18 mouse cellular contexts compared by ENCODE assay signal in the genomic region with DNA sequence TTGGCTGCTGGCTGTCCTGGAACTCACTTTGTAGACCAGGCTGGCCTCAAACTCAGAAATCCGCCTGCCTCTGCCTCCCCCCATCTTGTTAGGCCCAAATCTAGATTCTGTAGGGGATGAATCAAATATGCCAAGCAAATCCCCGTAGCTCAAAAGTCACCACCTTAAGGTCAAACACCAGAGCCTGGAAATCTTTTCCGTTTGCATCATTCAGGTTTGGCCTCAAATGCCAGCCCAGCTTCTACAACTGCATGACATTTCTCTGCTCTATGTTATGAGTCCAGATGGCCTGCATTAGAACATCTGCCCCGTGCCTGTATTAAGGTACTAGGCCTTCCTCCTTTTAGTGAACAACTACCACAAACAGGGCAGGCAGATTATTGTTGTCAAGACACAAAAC. TPM values are rescaled to one million over a fixed set of nuclear protein-coding genes. Genes with fewer than 3 reads are reported as not detected.
A peak's percentile ranks its signal among the peaks of the same experiment; 100 is the strongest.
DNase-seq lines count a peak whose midpoint lies in the region; ATAC-seq and TF ChIP-seq lines count a peak whose summit lies in the region.
"Had no signal": no experiment of that assay in that cellular context is flagged by ENCODE, and none has a peak within 500 bp of the region (broad histone marks: within the 10 kb centered on the region; RNA-seq: fewer than 3 reads in every experiment).

No protein-coding gene starts in this region.

- no peak overlapping the region for H3K4me3 ChIP-seq in heart, embryonic 13.5 days
- no peak overlapping the region for H3K4me3 ChIP-seq in lung, postnatal 0 days (ENCODE audit: low read depth, low read length)
- H3K4me3 ChIP-seq in embryonic facial prominence, embryonic 13.5 days: peak overlapping the region; percentile 72
- H3K4me3 ChIP-seq in stomach, embryonic 16.5 days (replicated peaks; ENCODE audit: low read length): no peak overlapping the region
- H3K4me3 ChIP-seq: hindbrain, embryonic 12.5 days; layer of hippocampus, adult 2 months had no signal

- intact Hi-C loops in heart, postnatal 36 days (cut with DNase I): loop anchor here (10.0 kb wide), 1 partner anchor 837 kb away; the partner anchor contains the start of gene Papss1

- H3K4me1 ChIP-seq in heart, embryonic 13.5 days: peaks cover 29% of the 10 kb centered on the region
- H3K4me1 ChIP-seq in lung, postnatal 0 days (ENCODE audit: insufficient read depth, low read depth, low read length): no peaks in the 10 kb centered on the region
- H3K4me1 ChIP-seq in embryonic facial prominence, embryonic 13.5 days: peaks cover 46% of the 10 kb centered on the region
- peaks cover 11% of the 10 kb centered on the region for H3K4me1 ChIP-seq in stomach, embryonic 16.5 days (ENCODE audit: control insufficient read depth, insufficient read depth, low read length)

- peak overlapping the region; percentile 99; the same call in 1 of the 2 replicates for H3K9ac ChIP-seq in heart, embryonic 13.5 days
- H3K9ac ChIP-seq in lung, postnatal 0 days (replicated peaks; ENCODE audit: low read depth): 0 out of 2 replicates have a peak overlapping the region, but pooled peaks have one; percentile 5
- peak overlapping the region; percentile 93; the same call in 1 of the 2 replicates for H3K9ac ChIP-seq in embryonic facial prominence, embryonic 13.5 days
- peak overlapping the region; percentile 33; the same call in 1 of the 2 replicates for H3K9ac ChIP-seq in stomach, embryonic 16.5 days (ENCODE audit: low read length)

- 80% methylated on average over 4 of the region's 4 CpGs for WGBS in heart, embryonic 13.5 days
- WGBS in lung, postnatal 0 days: 81% methylated on average over 4 of the region's 4 CpGs
- 62% methylated on average over 4 of the region's 4 CpGs for WGBS in embryonic facial prominence, embryonic 13.5 days
- 78% methylated on average over 4 of the region's 4 CpGs for WGBS in stomach, embryonic 16.5 days

- H3K4me2 ChIP-seq in heart, embryonic 13.5 days: no peak overlapping the region
- no peak overlapping the region for H3K4me2 ChIP-seq in lung, postnatal 0 days (replicated peaks; ENCODE audit: low read depth, low read length)
- H3K4me2 ChIP-seq in embryonic facial prominence, embryonic 13.5 days: peak overlapping the region; percentile 75
- H3K4me2 ChIP-seq in stomach, embryonic 16.5 days (ENCODE audit: low read depth, low read length): no peak overlapping the region

- H3K9me3 ChIP-seq in heart, embryonic 13.5 days: no peaks in the 10 kb centered on the region
- H3K9me3 ChIP-seq in lung, postnatal 0 days (ENCODE audit: low read length): no peaks in the 10 kb centered on the region
- no peaks in the 10 kb centered on the region for H3K9me3 ChIP-seq in embryonic facial prominence, embryonic 13.5 days
- no peaks in the 10 kb centered on the region for H3K9me3 ChIP-seq in stomach, embryonic 16.5 days (replicated peaks; ENCODE audit: control insufficient read depth, low read length)
- H3K9me3 ChIP-seq: hindbrain, embryonic 12.5 days; megakaryocyte, embryonic 14.5 days had no signal

- no peak for TF ChIP-seq CTCF in lung, postnatal 0 days (IDR thresholded peaks at IDR 0.05)

- no peak for DNase-seq in heart, postnatal 36 days
- DNase-seq in lung, postnatal 0 days (ENCODE audit: low spot score): no peak
- DNase-seq in lung, postnatal 36 days: no peak
- no peak for DNase-seq in adipocyte (ENCODE audit: low spot score)
- no peak for DNase-seq in cerebellum, adult 9-11 months
- DNase-seq: cerebellum, adult 11 months; gastrocnemius, postnatal 14 days; kidney, adult 11 months; lung, adult 18-20 months; right cerebral cortex, adult 18-20 months; thymus, adult 18-20 months had no signal

- H3K27me3 ChIP-seq in heart, embryonic 13.5 days (replicated peaks): no peaks in the 10 kb centered on the region
- no peaks in the 10 kb centered on the region for H3K27me3 ChIP-seq in lung, postnatal 0 days (replicated peaks; ENCODE audit: insufficient read depth, low read length)
- H3K27me3 ChIP-seq in embryonic facial prominence, embryonic 13.5 days: no peaks in the 10 kb centered on the region
- no peaks in the 10 kb centered on the region for H3K27me3 ChIP-seq in stomach, embryonic 16.5 days (ENCODE audit: control insufficient read depth, insufficient read depth, low read length)
- H3K27me3 ChIP-seq: hindbrain, embryonic 12.5 days; megakaryocyte, embryonic 14.5 days had no signal

- ATAC-seq in heart, embryonic 13.5 days (ENCODE audit: extremely low read depth, insufficient number of reproducible peaks, low FRiP score, low TSS enrichment): no peak
- ATAC-seq in lung, postnatal 0 days: no peak
- ATAC-seq in embryonic facial prominence, embryonic 13.5 days (ENCODE audit: insufficient number of reproducible peaks, insufficient read depth, low FRiP score, low TSS enrichment, low read depth): no peak
- ATAC-seq in stomach, embryonic 16.5 days (ENCODE audit: insufficient read depth, low FRiP score): no peak
- ATAC-seq: activated CD4-positive, CD25-positive, alpha-beta regulatory T cell, adult 4 months had no signal

- no peak overlapping the region for H3K27ac ChIP-seq in heart, embryonic 13.5 days (replicated peaks)
- H3K27ac ChIP-seq in lung, postnatal 0 days (ENCODE audit: low read length): no peak overlapping the region
- H3K27ac ChIP-seq in embryonic facial prominence, embryonic 13.5 days: no peak overlapping the region
- H3K27ac ChIP-seq in stomach, embryonic 16.5 days (ENCODE audit: low read length): no peak overlapping the region
- H3K27ac ChIP-seq: hindbrain, embryonic 12.5 days; layer of hippocampus, adult 2 months had no signal

- no peak for TF ChIP-seq EP300 in lung, postnatal 0 days (IDR thresholded peaks at IDR 0.05)

- H3K36me3 ChIP-seq in heart, embryonic 13.5 days: peaks cover 50% of the 10 kb centered on the region
- H3K36me3 ChIP-seq in lung, postnatal 0 days (ENCODE audit: insufficient read depth, low read length): peaks cover 14% of the 10 kb centered on the region
- peaks cover 37% of the 10 kb centered on the region for H3K36me3 ChIP-seq in embryonic facial prominence, embryonic 13.5 days
- peaks cover 24% of the 10 kb centered on the region for H3K36me3 ChIP-seq in stomach, embryonic 16.5 days (ENCODE audit: control insufficient read depth, insufficient read depth, low read length)

RNA-seq across cellular contexts. Expression of gene Rpl34, which starts 2.5 kb away (rescaled TPM):
- polyA plus RNA-seq in heart, embryonic 13.5 days (2015; fragmentation: Nextera tagmentation; extraction: Ambion mirVana): 585 and 628 TPM in 2 replicates
- total RNA-seq in heart, postnatal 36 days (2021): 100 to 1,000 TPM; 375 to 403 TPM
- 771 and 839 TPM in 2 replicates for polyA plus RNA-seq in lung, postnatal 0 days (2015; fragmentation: Nextera tagmentation; extraction: Ambion mirVana)
- 960 and 1,059 TPM in 2 replicates for polyA plus RNA-seq in embryonic facial prominence, embryonic 13.5 days (2015; fragmentation: Nextera tagmentation; extraction: Ambion mirVana)
- polyA plus RNA-seq in stomach, embryonic 16.5 days (2015; fragmentation: Nextera tagmentation; extraction: Ambion mirVana): 698 and 808 TPM in 2 replicates

RNA-seq across cellular contexts. Expression of gene Ostc, which starts 18.4 kb away (rescaled TPM):
- polyA plus RNA-seq in heart, embryonic 13.5 days (2015; fragmentation: Nextera tagmentation; extraction: Ambion mirVana): 242 and 272 TPM in 2 replicates
- 10 to 100 TPM; 48.4 to 53.1 TPM for total RNA-seq in heart, postnatal 36 days (2021)
- 236 and 244 TPM in 2 replicates for polyA plus RNA-seq in lung, postnatal 0 days (2015; fragmentation: Nextera tagmentation; extraction: Ambion mirVana)
- 407 and 439 TPM in 2 replicates for polyA plus RNA-seq in embryonic facial prominence, embryonic 13.5 days (2015; fragmentation: Nextera tagmentation; extraction: Ambion mirVana)
- 396 and 400 TPM in 2 replicates for polyA plus RNA-seq in stomach, embryonic 16.5 days (2015; fragmentation: Nextera tagmentation; extraction: Ambion mirVana)

Comparison
In these comparisons a context has a peak if more than half of its experiments do, and no peak if none do; other contexts are left out.
1. H3K9ac ChIP-seq: peak in every context shown above with its lines; median percentile 99 in heart, embryonic 13.5 days; 93 in embryonic facial prominence, embryonic 13.5 days; 33 in stomach, embryonic 16.5 days; 5 in lung, postnatal 0 days.